Mouse (Mus musculus): Measurements from ENCODE around the gene A630089N07Rik. TPM values are rescaled to one million over a fixed set of nuclear protein-coding genes. Genes with fewer than 3 reads are reported as not detected.

A630089N07Rik gene
- polyA plus RNA-seq, 1 experiment from 2014 or later = 3.0 TPM

- H3K36me3 ChIP-seq (replicated peaks; ENCODE audit: insufficient read depth, low read length) = peaks cover 57% of the 10 kb centered on the region
- DNase-seq (no peak), ATAC-seq (peak; percentile 71)
- peaks cover 16% of the 10 kb centered on the region for H3K4me1 ChIP-seq (ENCODE audit: insufficient read depth)
- H3K27ac ChIP-seq (ENCODE audit: low read depth) = peak overlapping the region; percentile 16; the same call in 1 of the 2 replicates
- no peak overlapping the region for H3K4me2 ChIP-seq (ENCODE audit: low read depth, low read length)
- WGBS (ENCODE audit: insufficient replicate concordance) = 61% methylated on average over 2 of the region's 2 CpGs
- TF ChIP-seq CTCF (IDR thresholded peaks at IDR 0.05; ENCODE audit: low read depth) (no peak), EP300 (IDR thresholded peaks at IDR 0.05; ENCODE audit: low read depth) (peak; percentile 53)
- H3K9ac ChIP-seq (replicated peaks) = no peak overlapping the region
- no peak overlapping the region for H3K4me3 ChIP-seq (ENCODE audit: low read depth, low read length)
- H3K9me3 ChIP-seq (ENCODE audit: low read length) = no peaks in the 10 kb centered on the region
- no peaks in the 10 kb centered on the region for H3K27me3 ChIP-seq (ENCODE audit: insufficient read depth, low read length)
Measured at GRCm38 (mm10) chr16:97953300-97953699, 128.9 kb downstream of the A630089N07Rik start.

GRCm38 (mm10) chr16:97952801-97953200 lies 129.4 kb downstream of the A630089N07Rik start:
- TF ChIP-seq EP300 (IDR thresholded peaks at IDR 0.05; ENCODE audit: low read depth) = peak; percentile 25; the same call in 1 of the 2 replicates
- no peak for TF ChIP-seq CTCF (IDR thresholded peaks at IDR 0.05; ENCODE audit: low read depth)
- Histone ChIP-seq H3K4me2 (ENCODE audit: low read depth, low read length) (no peak overlapping the region), H3K27ac (ENCODE audit: low read depth) (peak overlapping the region; percentile 16; the same call in 1 of the 2 replicates), H3K36me3 (replicated peaks; ENCODE audit: insufficient read depth, low read length) (peaks cover 57% of the 10 kb centered on the region), H3K4me3 (ENCODE audit: low read depth, low read length) (no peak overlapping the region), H3K4me1 (ENCODE audit: insufficient read depth) (peaks cover 14% of the 10 kb centered on the region), H3K27me3 (ENCODE audit: insufficient read depth, low read length) (no peaks in the 10 kb centered on the region), H3K9me3 (ENCODE audit: low read length) (no peaks in the 10 kb centered on the region), H3K9ac (replicated peaks) (no peak overlapping the region)
- no peak for DNase-seq
- ATAC-seq = peak; percentile 83
- 63% methylated on average over 9 of the region's 9 CpGs for WGBS (ENCODE audit: insufficient replicate concordance)

- no peak overlapping the region for H3K27ac ChIP-seq (ENCODE audit: low read depth)
- 86% methylated on average over 4 of the region's 4 CpGs for WGBS (ENCODE audit: insufficient replicate concordance)
- H3K36me3 ChIP-seq (replicated peaks; ENCODE audit: insufficient read depth, low read length) = peaks cover 57% of the 10 kb centered on the region
- peaks cover 10% of the 10 kb centered on the region; the same call in 1 of the 2 replicates for H3K4me1 ChIP-seq (ENCODE audit: insufficient read depth)
- no peak for ATAC-seq
- H3K4me3 ChIP-seq (ENCODE audit: low read depth, low read length) = no peak overlapping the region
- no peaks in the 10 kb centered on the region for H3K27me3 ChIP-seq (ENCODE audit: insufficient read depth, low read length)
- TF ChIP-seq EP300 (IDR thresholded peaks at IDR 0.05; ENCODE audit: low read depth) (no peak), CTCF (IDR thresholded peaks at IDR 0.05; ENCODE audit: low read depth) (no peak)
- H3K9ac ChIP-seq (replicated peaks) = no peak overlapping the region
- no peak overlapping the region for H3K4me2 ChIP-seq (ENCODE audit: low read depth, low read length)
- H3K9me3 ChIP-seq (ENCODE audit: low read length) = no peaks in the 10 kb centered on the region
- no peak for DNase-seq
Measured at GRCm38 (mm10) chr16:97952371-97952770, 129.9 kb downstream of the A630089N07Rik start.

Other genes starting within 250 kb of the A630089N07Rik start
- gene Prdm15, start 230.6 kb downstream of the A630089N07Rik start, polyA plus RNA-seq (2015; fragmentation: Nextera tagmentation; extraction: Ambion mirVana) = 1.6 TPM in 2 replicates
- 11.7 and 13.8 TPM in 2 replicates for gene C2cd2, start 119.9 kb downstream of the A630089N07Rik start, polyA plus RNA-seq (2015; fragmentation: Nextera tagmentation; extraction: Ambion mirVana)
- gene Zbtb21, start 119.8 kb downstream of the A630089N07Rik start, polyA plus RNA-seq (2015; fragmentation: Nextera tagmentation; extraction: Ambion mirVana) = 1.8 and 1.9 TPM in 2 replicates
- 9.8 and 11.2 TPM in 2 replicates for gene B230307C23Rik, start 85.1 kb downstream of the A630089N07Rik start, polyA plus RNA-seq (2015; fragmentation: Nextera tagmentation; extraction: Ambion mirVana)